Mouse (Mus musculus) layer of hippocampus, postnatal 10 days (tissue): ENCODE results near the gene Ddx1. TPM values are rescaled to one million over a fixed set of nuclear protein-coding genes. Genes with fewer than 3 reads are reported as not detected.
"Not testable (repeated sequence)": the region's sequence is repeated elsewhere in the genome, so short reads cannot be mapped to it uniquely, and the experiment has no call there.

ENCODE experiments used
- DNase-seq, 2 experiments: peaks; one replicate each; pipeline ENCODE4 v3.0.0; 2021; ENCODE audit warnings: low spot score in 2 of 2
- total RNA-seq, 2 experiments: library from RNA; stranded (reverse); gene quantifications; 2 replicates each; pipeline ENCODE4 v1.2.3; 2021

Gene Ddx1
- total RNA-seq, 2 experiments from 2014 or later = 134 to 137 TPM

DNA sequence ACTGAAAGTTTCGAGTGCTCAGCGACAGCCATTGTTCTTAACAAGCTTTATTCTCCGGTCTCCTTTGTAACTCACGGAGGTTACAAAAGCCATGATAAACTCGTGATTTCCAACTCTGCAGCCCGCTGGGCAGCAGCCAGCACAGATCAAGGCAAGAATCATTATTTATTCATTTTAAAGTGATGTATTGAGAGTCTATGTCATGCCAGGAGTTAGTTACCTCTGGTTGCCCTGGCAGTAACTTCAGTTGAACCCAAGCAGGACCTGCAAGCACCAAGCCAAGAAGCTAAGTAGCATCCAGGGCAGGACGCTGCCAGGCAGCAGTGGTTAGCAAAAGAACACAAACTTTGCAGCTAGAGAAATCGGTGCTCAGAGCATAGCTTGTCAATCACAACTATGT, 41.9 kb downstream of the Ddx1 start:
- DNase-seq = no peak

GRCm38 (mm10) chr12:13205733-13206132, 43.3 kb downstream of the Ddx1 start:
- no peak for DNase-seq

DNA sequence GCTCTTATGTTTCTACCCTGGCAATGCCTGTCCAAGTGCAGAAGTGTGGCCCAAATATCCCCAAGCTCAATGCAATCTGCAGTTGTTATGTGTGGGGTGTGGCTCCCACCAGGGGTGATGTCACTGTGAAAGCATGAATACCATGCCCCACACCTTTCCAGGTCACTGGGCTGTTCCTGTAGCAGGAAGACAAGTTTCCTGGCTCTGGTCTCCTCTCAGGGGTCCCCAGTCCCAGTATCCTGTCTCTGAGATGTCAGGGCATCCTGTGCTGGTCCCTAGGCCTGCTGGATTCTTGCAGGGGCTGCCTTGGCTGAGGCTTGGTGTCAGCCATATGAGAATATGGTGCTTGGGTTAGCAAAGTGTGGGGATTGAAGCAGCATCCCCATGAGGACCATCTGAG, 46.7 kb downstream of the Ddx1 start:
- DNase-seq = no peak

GRCm38 (mm10) chr12:13200576-13200975, 48.4 kb downstream of the Ddx1 start:
- no peak for DNase-seq

DNA sequence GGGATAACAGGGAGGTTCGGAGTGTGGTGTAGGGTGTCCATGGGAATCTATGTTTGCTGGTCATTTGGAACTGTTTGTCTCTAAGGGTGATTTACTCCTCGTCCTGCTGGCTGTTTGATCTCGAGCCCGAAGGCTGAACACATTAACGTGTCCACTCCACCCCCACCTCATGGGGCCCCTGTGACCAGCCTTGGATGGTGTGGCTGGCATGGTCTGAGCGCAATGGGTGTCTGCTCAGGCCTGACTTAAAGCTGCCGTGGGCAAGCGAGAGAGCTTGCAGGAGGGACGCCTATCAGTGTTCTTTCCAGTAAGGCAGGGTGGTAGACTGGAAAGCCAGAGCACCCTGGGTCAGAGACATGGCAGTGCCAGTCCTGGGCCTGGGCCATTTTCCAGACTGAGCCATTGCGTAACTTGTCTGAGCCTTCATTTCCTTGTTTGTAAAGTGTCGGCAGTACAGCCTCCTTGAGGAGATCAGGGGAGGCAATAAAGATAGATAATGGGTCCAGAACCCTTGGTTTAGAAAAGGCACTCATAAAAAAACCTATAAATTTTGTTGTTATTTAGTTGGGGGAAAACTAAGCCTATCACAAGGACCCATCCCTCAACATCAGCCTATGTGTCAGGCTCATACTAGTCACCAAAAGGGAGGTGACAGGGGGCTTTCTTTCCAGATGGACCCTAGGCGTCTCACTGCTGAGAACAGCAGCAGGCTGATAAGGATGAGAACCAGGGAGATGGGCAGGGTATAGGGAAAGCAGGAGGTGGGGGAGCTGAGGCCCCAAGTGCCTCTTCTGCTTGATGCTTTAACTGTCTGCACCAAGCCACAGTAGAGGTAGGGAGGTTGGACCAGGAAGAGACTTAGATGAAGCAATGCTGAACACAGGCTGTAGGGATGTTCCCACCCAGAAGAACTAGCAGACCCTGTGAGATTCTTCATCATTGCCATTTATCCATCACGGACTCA, 49.4 kb downstream of the Ddx1 start:
- DNase-seq = no peak

- DNase-seq = no peak
These were observed 50.9 kb downstream of the Ddx1 start for GRCm38 (mm10) chr12:13198157-13198556.

DNA sequence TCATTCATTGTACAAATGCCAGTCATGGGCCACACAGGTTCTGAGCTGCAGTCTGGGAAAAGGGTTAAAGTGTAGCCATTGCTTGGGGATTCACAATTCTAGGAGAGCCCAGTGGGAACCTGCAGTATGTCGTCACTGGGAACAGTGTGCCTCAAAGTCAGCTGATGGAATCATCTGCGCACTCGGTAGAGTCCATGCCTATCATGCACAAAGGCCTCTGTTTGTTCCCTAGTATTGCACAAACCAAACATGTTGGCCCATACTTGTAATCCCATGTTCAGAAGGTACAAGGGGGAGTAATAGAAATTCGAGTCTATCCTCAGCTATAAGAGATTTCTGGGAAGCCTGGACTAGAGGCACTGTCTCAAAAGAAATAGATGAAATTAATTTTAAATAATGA, 52.9 kb downstream of the Ddx1 start:
- DNase-seq = no peak

GRCm38 (mm10) chr12:13195506-13195905, 53.5 kb downstream of the Ddx1 start:
- DNase-seq = no peak

DNA sequence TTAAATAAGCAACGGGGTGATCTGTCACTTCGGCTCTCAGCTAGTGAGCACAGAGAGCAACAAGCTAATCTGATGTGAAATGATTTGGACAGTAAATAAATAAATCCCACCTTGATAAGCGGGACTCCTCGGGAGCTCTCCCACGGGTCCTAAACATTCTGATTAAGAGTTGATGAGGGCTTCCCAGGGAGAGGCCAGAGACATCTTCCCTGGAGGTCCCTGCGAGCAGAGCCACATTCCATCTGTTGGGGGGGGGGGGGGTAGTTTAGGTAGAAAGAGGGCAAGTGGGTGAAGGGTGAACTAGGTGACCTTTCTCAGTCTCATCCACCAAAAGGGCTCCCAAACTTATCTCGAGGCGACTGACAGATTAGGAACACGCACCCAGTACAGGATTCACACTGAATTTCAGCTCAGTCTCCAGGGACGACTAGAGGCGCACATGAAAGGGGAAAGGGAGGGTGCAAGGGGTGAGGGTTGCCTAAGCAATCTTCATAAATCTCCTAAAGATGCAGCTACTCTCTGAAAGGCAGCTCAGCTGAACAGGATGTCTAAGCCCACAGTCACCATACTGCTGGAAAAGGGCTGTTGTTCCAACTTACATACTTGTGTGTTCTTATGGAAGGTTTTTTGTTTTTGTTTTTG, 60.8 kb downstream of the Ddx1 start:
- DNase-seq = no peak

GRCm38 (mm10) chr12:13186209-13186608, 62.8 kb downstream of the Ddx1 start:
- DNase-seq = no peak

DNA sequence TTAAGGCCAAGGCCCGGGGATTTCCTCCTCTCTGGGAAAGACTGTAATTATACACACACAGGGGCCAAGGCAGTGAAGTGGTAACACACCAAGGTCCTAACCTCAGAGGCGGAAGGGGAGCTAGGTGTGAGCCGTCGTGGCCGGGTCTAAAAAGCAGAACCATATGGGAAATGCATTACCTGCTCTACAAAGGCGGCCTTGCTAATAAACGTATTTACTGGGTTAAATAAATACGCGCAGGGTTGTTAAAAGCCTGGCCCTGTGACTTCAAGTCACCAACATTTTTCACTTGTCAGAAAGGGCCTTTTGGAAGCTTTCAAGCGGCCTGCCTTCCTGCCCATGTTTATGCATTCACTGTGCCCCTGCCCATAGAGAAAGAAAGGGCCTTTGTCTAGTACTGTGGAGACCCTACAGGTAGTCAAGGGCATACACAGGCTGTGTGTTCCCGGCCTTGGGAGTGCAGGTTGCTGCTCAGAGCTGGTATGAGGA, 64.1 kb downstream of the Ddx1 start:
- DNase-seq = no peak

- not testable (repeated sequence) for DNase-seq
These were observed 64.9 kb downstream of the Ddx1 start for GRCm38 (mm10) chr12:13184136-13184535.

DNA sequence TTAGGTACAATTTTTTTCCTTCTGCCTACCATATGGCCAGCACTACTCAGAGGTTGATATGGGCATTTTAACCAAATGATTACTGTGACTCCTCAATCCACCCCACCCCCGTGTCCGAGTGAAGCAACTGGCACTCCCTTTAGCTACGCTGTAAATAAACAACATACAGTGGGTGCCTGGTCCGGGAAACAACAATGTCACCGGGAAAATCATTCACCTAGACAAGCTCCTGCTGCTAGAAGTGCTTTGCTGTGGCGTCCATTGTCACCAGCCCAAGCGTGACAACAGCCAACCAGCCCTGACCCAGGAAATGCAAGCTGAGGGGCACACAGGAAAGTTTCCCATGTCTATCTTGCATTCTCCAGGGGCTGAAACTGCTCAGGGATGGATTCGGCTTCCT, 66.8 kb downstream of the Ddx1 start:
- no peak for DNase-seq

GRCm38 (mm10) chr12:13181721-13182120, 67.3 kb downstream of the Ddx1 start:
- no peak for DNase-seq

DNA sequence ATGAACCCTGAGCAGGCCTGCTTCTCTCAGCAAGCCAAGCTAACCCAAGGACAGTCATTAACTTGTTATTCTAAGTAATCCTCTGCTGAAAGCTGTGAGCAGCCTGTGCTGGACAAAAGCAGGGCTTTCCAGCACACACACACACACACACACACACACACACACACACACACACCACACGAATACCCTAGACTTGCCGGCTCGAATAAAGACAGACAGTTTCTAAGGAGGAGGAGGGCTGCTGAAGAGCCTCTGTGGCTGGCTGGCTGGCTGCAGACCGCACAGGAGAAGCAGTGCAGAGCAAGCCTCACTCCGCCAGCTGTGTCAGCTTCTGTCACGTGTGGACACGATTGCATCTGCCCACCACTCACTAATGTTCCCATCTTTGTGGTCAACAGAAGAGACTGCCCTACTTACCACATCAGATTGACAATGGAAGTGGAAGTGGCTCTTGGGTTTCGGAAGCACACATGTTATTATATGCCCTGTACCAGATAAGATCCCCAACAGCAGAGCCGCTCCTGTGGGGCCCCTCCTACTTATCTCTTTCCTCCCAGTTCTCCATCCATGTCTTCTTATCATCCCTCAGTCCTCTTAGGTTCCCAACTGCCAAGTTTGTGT, 68.2 kb downstream of the Ddx1 start:
- peak; percentile 19 to 37 for DNase-seq

- no peak for DNase-seq
These were observed 68.7 kb downstream of the Ddx1 start for GRCm38 (mm10) chr12:13180332-13180714.

DNA sequence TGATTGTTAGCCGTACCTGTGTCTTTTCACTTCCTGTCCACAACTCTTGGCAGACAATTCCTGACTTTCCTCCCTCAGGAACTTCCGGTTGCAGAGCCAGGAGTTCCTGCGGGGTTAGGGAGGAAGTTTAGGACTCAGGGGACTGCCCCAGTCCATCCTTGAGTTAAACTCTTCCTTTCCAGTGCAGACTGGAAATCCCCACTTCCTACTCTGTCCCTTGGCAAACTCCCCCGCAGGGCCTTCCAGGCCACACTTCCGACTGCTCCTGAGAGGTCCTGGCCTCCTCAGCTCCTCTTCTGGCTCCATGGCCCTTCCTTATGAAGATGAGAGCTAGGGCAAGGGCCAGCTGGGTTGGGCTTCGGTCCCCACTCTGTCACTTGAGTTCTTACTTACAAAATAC, 71.4 kb downstream of the Ddx1 start:
- no peak for DNase-seq

GRCm38 (mm10) chr12:13176927-13177326, 72.1 kb downstream of the Ddx1 start:
- DNase-seq = no peak

DNA sequence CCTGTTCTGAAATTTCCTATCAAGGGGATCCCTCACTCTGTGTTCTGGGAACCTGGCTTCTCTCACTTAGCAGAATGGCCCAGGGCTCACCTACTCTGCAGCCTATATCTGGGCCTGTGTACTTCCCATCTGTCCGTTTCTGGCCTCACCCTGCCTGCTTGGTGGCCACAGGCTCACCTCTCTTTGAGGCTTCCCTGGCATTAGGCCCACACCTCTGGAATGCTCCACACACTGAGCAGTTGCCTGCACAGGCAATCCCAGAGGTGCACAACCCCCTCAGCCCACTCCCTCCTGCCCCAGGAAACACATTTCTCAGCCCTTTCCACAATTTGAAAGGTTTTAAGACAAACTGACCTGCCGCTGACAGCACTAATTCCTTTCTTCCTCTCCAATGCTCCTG, 72.9 kb downstream of the Ddx1 start:
- DNase-seq = no peak

GRCm38 (mm10) chr12:13174022-13174421, 75.0 kb downstream of the Ddx1 start:
- DNase-seq = no peak

DNA sequence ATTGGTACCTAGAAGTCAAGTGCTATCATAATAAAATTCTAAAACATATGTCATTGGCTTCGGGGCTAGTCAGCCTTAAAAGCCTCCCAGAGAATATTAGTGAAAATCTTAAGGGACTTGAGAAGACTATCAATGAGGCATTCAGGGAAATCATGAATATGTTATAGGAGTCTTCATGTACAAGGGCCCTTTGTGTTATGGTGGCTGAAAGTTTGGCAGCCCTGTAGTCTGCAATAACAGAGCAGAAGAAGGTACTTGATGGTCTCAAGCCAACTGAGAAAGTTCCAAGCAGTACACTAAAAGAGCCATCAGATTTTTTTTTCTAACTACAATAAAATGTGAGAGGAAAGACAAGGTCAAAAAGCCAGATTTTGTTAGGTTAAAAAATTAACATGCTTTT, 80.9 kb downstream of the Ddx1 start:
- no peak for DNase-seq

DNA sequence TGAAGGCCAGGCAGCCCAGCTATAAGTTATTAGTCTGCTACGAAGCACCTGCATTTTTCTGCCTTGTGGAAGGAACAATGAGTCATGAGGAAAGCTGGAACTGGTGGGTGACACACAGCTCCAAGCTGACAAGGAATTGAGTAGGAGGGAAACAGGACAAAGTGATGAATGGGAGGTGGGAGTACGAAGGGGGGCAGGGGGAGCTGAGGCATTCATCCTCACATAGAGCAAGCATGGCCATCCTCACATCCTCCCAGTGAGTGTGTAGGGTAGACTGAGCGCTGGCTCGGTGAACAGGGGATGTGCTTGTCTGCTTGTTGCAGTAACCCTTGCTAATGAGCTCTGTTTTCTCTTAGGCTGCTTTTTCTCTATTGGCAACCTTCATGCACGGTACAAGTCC, 81.9 kb downstream of the Ddx1 start:
- no peak for DNase-seq
